Mouse (Mus musculus): ENCODE data around the gene Znrd1as. TPM values are rescaled to one million over a fixed set of nuclear protein-coding genes. Genes with fewer than 3 reads are reported as not detected.

Znrd1as gene
- polyA plus RNA-seq, 1 experiment from 2014 or later: 6.1 TPM

- H3K9me3 ChIP-seq (ENCODE audit: control insufficient read depth, low read length): no peaks in the 10 kb centered on the region
Measured at GRCm38 (mm10) chr17:37011719-37012118, 53.3 kb downstream of the Znrd1as start.

GRCm38 (mm10) chr17:37012141-37012540 lies 53.7 kb downstream of the Znrd1as start:
- no peak overlapping the region for H3K9ac ChIP-seq (ENCODE audit: low read depth, low read length)
- ATAC-seq (ENCODE audit: low read depth) (no peak), DNase-seq (ENCODE audit: low spot score) (no peak)
- H3K27me3 ChIP-seq (replicated peaks; ENCODE audit: control insufficient read depth, insufficient read depth, low read length): no peaks in the 10 kb centered on the region
- no peak overlapping the region for H3K27ac ChIP-seq (replicated peaks; ENCODE audit: low read depth, low read length)
- H3K4me1 ChIP-seq (ENCODE audit: control insufficient read depth, insufficient read depth, low read length): no peaks in the 10 kb centered on the region
- H3K4me2 ChIP-seq (ENCODE audit: low read depth, low read length): no peak overlapping the region
- WGBS: 81% methylated on average over 5 of the region's 5 CpGs
- H3K4me3 ChIP-seq (ENCODE audit: low read depth, low read length): no peak overlapping the region
- peaks cover 39% of the 10 kb centered on the region for H3K36me3 ChIP-seq (ENCODE audit: control insufficient read depth, insufficient read depth, low read length)
- H3K9me3 ChIP-seq (ENCODE audit: control insufficient read depth, low read length): no peaks in the 10 kb centered on the region

More at GRCm38 (mm10) chr17:37011719-37012118, 53.3 kb downstream of the Znrd1as start:
- Histone ChIP-seq H3K4me1 (ENCODE audit: control insufficient read depth, insufficient read depth, low read length) (no peaks in the 10 kb centered on the region), H3K4me2 (ENCODE audit: low read depth, low read length) (no peak overlapping the region), H3K27me3 (replicated peaks; ENCODE audit: control insufficient read depth, insufficient read depth, low read length) (no peaks in the 10 kb centered on the region), H3K36me3 (ENCODE audit: control insufficient read depth, insufficient read depth, low read length) (peaks cover 43% of the 10 kb centered on the region), H3K9ac (ENCODE audit: low read depth, low read length) (no peak overlapping the region), H3K27ac (replicated peaks; ENCODE audit: low read depth, low read length) (no peak overlapping the region), H3K4me3 (ENCODE audit: low read depth, low read length) (no peak overlapping the region)
- ATAC-seq (ENCODE audit: low read depth) (no peak), DNase-seq (ENCODE audit: low spot score) (no peak)
- 85% methylated on average over 3 of the region's 3 CpGs for WGBS

Other genes with a start within 250 kb of the Znrd1as start
- gene H2-M10.5, start 185.7 kb upstream of the Znrd1as start, polyA plus RNA-seq (2014; fragmentation: Nextera tagmentation; extraction: Ambion mirVana): not detected in 2 replicates
- gene H2-M10.6, start 146.4 kb upstream of the Znrd1as start, polyA plus RNA-seq (2014; fragmentation: Nextera tagmentation; extraction: Ambion mirVana): not detected in 2 replicates
- 28.5 and 31.9 TPM in 2 replicates for gene Trim26, start 121.5 kb upstream of the Znrd1as start, polyA plus RNA-seq (2014; fragmentation: Nextera tagmentation; extraction: Ambion mirVana)
- 0.10 and 0.15 TPM in 2 replicates for gene Trim15, start 91.4 kb upstream of the Znrd1as start, polyA plus RNA-seq (2014; fragmentation: Nextera tagmentation; extraction: Ambion mirVana)
- gene Trim10, start 89.0 kb upstream of the Znrd1as start, polyA plus RNA-seq (2014; fragmentation: Nextera tagmentation; extraction: Ambion mirVana): 3.6 and 3.7 TPM in 2 replicates
- not detected in 2 replicates for gene Trim40, start 68.5 kb upstream of the Znrd1as start, polyA plus RNA-seq (2014; fragmentation: Nextera tagmentation; extraction: Ambion mirVana)
- gene Trim31, start 60.5 kb upstream of the Znrd1as start, polyA plus RNA-seq (2014; fragmentation: Nextera tagmentation; extraction: Ambion mirVana): not detected in 2 replicates
- gene Rnf39, start 15.7 kb upstream of the Znrd1as start, polyA plus RNA-seq (2014; fragmentation: Nextera tagmentation; extraction: Ambion mirVana): 1.2 and 2.7 TPM in 2 replicates
- gene Ppp1r11, start 6.9 kb upstream of the Znrd1as start, polyA plus RNA-seq (2014; fragmentation: Nextera tagmentation; extraction: Ambion mirVana): 125 and 130 TPM in 2 replicates
- 89.6 and 94.7 TPM in 2 replicates for gene Znrd1, start within 50 bp of the Znrd1as start, polyA plus RNA-seq (2014; fragmentation: Nextera tagmentation; extraction: Ambion mirVana)
- not detected in 2 replicates for gene 2410137M14Rik, start 22.6 kb downstream of the Znrd1as start, polyA plus RNA-seq (2014; fragmentation: Nextera tagmentation; extraction: Ambion mirVana)
- gene H2-M5, start 30.9 kb downstream of the Znrd1as start, polyA plus RNA-seq (2014; fragmentation: Nextera tagmentation; extraction: Ambion mirVana): 0.21 and 0.22 TPM in 2 replicates
- gene Zfp57, start 42.6 kb downstream of the Znrd1as start, polyA plus RNA-seq (2014; fragmentation: Nextera tagmentation; extraction: Ambion mirVana): 45.5 and 64.8 TPM in 2 replicates
- gene Mog, start 64.8 kb downstream of the Znrd1as start, polyA plus RNA-seq (2014; fragmentation: Nextera tagmentation; extraction: Ambion mirVana): 0.12 and 0.22 TPM in 2 replicates
- 8.4 and 10.2 TPM in 2 replicates for gene Gabbr1, start 87.4 kb downstream of the Znrd1as start, polyA plus RNA-seq (2014; fragmentation: Nextera tagmentation; extraction: Ambion mirVana)
- gene Olfr90, start 129.9 kb downstream of the Znrd1as start, polyA plus RNA-seq (2014; fragmentation: Nextera tagmentation; extraction: Ambion mirVana): 0.12 TPM in 1 of 2 replicates, not detected in the other
- gene Olfr91, start 139.7 kb downstream of the Znrd1as start, polyA plus RNA-seq (2014; fragmentation: Nextera tagmentation; extraction: Ambion mirVana): 0.04 TPM in 1 of 2 replicates, not detected in the other
- not detected in 2 replicates for gene Olfr92, start 161.5 kb downstream of the Znrd1as start, polyA plus RNA-seq (2014; fragmentation: Nextera tagmentation; extraction: Ambion mirVana)
- gene Olfr93, start 202.9 kb downstream of the Znrd1as start, polyA plus RNA-seq (2014; fragmentation: Nextera tagmentation; extraction: Ambion mirVana): not detected in 2 replicates
- 0.22 TPM in 1 of 2 replicates, not detected in the other for gene Ubd, start 235.3 kb downstream of the Znrd1as start, polyA plus RNA-seq (2014; fragmentation: Nextera tagmentation; extraction: Ambion mirVana)
- 0.10 and 0.21 TPM in 2 replicates for gene Olfr94, start 242.4 kb downstream of the Znrd1as start, polyA plus RNA-seq (2014; fragmentation: Nextera tagmentation; extraction: Ambion mirVana)

Data from embryonic facial prominence, embryonic 14.5 days (tissue).